Mouse (Mus musculus) frontal cortex, postnatal 14 days (tissue): ENCODE measurements at regions not wholly inside any gene's neighbourhood (a gene's known extent, or its start where the extent isn't known, plus 50 kb on each side); places are given as distances from the start of the nearest gene placed in this dataset.

ENCODE experiments used
- DNase-seq, 2 experiments: peaks; one replicate each; pipeline ENCODE4 v3.0.0; 2022; ENCODE audit warnings: low spot score in 2 of 2

DNA sequence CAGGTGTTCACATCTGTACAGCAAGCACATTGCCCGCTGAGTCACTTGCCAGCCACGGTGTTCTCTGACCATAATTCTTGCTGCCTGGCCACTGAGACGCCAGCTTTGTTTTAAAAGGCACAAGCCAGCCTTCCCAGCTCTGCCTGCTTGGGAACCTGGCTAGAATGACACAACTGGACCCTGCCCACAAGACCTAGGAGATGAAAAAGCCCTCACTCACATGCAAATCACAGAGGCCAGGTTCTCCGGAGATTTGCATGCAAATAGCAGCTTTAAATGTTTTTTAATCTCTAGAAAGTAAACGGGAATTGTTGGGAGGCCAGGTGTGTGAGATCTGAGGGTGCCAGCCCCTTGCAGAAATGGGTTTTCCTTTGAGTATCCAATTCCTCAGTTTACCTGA, 71.9 kb downstream of the 1810010D01Rik start:
- no peak for DNase-seq

GRCm38 (mm10) chr7:145132506-145132905, 75.4 kb downstream of the 1810010D01Rik start:
- no peak for DNase-seq

DNA sequence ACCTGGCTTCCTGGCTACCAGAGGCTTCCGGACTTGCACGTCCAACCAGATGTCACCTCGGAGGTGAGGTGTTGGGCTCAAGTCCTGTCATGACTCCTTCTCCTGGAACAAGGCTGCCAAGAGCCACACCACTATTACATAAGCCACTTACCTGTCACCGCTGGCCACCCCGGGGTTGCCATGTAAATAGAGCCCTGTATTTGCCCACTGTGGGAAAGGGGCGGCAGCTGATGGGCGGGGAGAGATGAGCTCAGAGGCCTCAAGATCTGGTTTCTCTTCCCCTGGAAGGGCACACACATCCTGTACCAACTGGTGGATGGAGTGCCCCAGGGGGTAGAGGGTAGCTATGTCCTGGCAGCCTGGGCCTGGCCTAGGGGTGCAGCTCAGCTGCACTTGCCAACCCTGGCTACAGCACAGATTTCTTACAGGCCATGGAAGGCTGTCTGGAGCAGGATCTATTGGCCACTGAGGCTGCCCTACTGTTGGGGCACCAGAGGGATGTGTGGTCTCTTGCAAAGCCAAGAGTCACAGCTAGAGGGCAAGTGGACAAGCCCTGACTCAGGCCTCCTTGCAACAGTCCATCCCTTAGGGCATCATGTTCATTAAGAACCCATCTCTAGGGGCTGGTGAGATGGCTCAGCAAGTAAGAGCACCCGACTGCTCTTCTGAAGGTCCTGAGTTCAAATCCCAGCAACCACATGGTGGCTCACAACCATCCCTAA, 76.3 kb downstream of the 1810010D01Rik start:
- DNase-seq: no peak

DNA sequence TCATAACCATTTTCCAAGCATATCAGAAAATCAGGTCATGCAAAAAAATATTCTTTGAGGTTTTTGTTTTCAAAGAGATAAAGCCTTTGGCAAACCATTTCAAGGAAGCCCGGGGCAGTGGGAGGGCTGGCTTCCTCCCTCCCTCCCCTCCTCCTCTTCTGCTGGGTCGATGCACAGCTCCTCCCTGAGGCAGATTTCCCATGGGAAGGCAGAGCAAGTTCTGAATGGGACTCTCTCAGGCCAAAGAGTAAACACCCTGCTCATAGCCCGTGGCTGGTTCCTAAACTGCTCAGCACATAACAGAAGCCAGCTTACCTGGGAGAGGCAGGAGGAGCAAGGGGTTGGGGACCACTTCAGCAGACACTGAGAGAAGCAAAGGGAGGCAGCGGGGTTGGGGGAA, 77.9 kb downstream of the 1810010D01Rik start:
- no peak for DNase-seq

- no peak for DNase-seq
Measured at GRCm38 (mm10) chr7:145127661-145128060, 80.3 kb downstream of the 1810010D01Rik start.

DNA sequence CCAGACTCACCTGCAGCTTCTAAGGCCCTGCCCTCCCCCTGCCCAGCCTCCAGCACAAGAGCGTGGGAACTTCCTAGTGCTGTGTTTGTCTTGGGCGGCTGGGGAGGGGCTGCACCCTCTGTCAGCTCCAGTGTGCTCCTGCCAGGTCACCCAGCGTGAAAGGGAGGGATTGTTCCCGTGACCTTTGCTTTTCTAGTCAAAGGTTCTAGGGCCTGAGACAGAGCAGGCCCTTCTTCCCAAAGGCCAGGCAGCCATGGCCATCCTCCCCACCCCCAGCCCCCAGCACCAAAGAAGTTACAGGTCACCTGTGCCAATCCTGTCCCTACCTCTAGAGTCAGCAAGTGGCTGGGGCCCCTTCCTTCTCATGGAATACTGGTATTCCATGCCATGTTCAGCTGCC, 80.7 kb downstream of the 1810010D01Rik start:
- no peak for DNase-seq

GRCm38 (mm10) chr7:145123996-145124601, 83.8 kb downstream of the 1810010D01Rik start:
- DNase-seq: no peak

DNA sequence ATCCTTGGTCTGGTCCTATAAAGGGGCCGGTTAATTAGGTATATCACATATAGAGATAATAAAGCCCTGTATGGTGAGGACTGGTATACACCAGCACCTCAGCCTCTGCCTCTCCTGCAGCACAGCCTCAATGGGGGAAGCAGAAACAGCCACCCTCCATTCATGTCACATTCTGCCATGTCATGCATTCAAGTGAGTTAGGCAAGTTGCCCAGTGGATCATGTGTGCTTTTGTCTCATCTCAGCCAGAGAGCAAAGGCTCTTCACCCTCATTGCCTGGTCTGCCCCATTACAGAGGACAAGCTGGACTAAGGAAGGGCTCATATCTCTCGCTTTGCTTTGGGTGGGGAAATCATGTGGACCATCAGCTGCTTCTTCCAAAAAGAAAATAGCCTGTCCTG, 85.4 kb downstream of the 1810010D01Rik start:
- DNase-seq: no peak

GRCm38 (mm10) chr7:145118406-145118805, 89.5 kb downstream of the 1810010D01Rik start:
- DNase-seq: no peak

DNA sequence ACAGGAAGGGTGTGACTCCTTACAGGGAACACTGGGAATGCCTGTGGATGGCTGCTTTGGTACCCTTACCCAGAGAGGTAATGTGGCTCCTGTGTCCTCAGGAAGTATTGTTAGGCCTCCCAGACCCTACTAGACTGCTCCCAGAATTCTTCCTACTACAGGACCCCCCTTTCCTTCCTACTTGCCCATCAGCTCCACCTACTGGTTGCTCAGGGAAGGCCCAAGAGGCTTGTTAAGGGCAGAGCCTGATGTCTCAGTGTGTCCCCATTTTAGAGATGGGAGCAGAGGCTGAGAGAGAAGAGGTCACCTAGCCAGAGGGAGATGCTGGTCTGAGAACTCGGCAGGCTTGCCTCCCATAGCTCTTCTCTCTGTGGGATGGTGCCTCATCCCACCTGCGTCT, 93.3 kb downstream of the 1810010D01Rik start:
- no peak for DNase-seq

GRCm38 (mm10) chr7:145114145-145114544, 93.8 kb downstream of the 1810010D01Rik start:
- no peak for DNase-seq

GRCm38 (mm10) chr7:145112887-145113531, 94.9 kb downstream of the 1810010D01Rik start:
- no peak for DNase-seq

DNA sequence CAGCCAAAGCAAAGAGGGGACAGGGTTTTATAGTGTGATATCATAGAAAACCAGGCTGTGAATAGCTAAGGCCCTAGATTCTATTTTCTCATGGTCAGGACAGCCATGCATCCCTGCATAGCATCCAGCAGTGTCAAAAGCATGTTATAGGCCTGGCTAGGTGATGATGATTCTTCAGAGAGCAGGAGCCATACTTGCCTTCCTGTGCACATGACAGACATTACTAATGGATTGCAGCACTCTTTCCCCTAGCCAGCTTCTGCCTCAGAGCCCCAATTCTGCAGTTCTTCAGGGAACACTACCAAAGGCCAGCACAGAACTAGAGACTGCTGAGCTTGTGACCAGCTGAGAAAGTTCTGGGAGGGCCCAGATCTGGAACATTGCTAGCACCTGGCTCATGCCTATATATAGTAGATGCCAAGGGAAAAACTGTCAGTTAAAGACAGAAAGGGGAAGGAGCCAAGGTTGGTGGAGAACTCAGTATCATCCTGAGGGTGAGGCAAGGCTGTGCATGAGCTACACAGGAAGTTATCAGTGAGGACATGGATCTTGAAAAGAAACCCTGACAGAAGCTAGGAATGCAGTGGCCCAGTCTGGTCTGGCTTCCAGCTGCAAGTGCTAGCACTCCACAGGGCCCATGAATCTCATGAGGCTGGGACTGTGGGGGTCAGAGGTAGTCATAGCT, 95.6 kb downstream of the 1810010D01Rik start:
- DNase-seq: no peak

DNA sequence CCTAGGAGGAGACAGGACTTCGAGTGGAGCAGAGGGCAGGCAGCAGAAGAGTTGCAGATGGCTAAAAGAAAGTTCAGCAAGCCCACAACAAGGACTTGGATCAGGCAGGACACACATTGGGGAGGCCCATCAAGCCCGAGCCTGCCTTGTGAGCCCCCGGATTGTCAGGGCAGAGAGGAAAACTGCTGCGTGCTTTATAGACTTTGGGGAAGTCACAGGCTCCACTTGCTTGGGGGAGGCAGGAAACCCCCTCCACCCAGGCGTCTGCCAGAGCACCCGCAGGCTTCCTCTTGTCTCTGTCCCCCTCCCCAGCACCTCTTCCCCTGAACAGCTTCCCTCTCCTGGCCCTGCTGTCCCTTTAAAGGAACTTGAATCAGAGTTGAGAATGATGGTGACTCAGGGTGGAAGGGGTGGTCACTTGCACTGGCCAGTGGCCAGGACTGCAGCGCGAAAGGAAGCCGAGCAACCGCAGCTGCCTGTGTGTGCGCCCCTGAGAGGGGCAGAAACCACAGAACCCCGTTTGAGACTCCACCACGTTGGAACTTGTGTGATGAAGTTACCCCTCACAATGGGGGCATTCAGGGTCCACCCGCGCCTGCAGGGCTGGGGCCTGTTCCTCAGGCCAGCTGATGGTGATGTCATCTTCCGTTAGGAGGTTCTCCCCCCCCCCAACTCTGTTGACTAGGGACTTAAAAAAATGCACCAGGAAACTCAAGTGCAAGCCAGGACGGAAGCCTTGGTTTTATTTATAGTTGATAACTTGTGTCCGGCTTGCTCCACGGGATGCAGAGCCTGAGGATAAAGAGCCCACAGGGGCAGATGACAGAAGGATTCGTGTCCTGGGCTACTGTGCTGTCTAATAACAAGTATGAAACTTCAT, 96.4 kb downstream of the 1810010D01Rik start:
- DNase-seq: peak; percentile 45 to 81

DNA sequence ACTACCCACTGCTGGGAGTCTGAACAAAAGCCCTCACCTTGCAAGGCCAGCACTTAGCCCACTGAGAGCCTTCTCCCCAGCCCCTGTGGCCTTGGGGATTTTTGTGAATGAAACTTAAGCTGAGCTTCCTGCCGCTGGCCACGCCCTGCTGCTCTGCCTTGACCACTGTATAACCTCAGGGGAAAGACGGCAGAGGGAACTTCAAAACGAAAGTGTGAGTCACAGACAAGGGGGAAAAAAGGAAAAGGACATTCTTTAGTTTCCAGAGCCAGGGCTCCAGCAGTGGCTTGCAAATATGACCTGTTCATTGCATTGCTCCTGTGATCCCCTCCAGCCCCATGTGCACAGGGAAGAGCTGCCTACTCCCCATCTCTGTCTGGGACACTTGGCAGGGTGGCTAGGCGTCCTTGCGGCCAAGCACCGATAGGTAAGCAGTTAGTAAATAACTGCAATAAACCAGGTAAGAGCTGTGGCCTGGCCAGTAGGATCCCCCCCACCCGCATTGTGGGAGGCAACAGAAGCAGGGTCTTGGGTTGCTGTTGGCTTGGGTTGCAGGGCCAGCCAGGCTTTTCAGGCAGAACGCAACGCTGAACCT, 97.2 kb downstream of the 1810010D01Rik start:
- no peak for DNase-seq

GRCm38 (mm10) chr7:145110028-145110427, 97.9 kb downstream of the 1810010D01Rik start:
- DNase-seq: no peak

DNA sequence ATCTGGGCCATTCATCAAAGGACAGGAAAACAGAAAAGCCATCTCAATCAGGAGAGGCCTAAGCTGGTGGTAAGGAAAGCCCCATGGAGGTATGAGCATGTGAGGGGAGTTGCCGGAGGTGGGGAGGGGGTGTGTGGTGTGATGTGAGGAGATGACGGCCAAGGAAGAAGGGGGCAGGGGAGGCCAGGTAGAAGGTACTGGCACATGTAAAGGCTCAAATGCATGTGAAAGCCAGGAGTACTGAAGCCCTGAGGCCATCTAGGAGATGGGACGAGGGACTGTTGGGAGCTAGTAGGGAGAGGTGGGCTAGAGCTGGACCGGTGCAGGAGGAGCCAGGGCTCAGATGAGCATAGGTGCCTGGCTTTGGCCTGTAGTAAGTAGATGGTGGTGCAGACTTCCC, 98.4 kb downstream of the 1810010D01Rik start:
- no peak for DNase-seq

DNA sequence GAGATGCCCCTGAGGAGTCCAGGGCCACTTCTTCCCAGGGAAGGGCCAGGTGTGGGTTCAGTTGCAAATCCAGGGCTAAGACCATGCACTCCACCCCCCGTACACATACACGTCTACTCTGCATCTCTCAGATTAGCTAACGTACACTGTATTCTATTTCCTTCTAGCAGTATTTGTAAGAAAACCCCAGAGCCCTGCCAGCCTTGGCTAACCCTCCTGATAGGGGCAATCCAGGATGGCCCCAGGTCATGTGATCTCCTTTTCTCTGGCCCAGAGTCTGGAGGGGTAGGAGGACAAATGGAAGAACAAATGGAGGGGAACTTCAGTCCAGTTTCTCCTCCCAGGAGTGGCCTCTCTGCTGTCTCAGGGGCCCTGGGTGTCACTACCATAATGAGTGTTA, 98.9 kb downstream of the 1810010D01Rik start:
- no peak for DNase-seq

GRCm38 (mm10) chr7:145107575-145108170, 100.2 kb downstream of the 1810010D01Rik start:
- DNase-seq: no peak

DNA sequence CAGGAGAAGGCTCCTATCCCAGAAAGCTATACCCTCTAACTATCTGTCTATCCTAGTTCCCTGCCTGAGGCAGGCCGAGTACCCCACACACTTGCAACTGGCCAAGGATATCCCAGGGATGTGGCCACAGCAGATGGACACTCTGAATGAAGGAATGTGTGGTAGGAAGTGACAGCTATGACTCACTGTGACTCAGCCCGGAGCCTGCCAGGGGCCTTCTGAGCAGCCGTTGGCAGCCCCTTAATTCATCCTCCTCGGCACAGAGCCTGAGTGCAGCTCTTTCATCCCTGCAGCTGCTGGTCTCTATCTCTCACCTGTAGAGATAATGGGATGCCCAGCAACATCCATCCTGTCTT, 101.4 kb downstream of the 1810010D01Rik start:
- peak in 1 of 2 experiments; percentile 26 for DNase-seq
